In the genomic region with DNA sequence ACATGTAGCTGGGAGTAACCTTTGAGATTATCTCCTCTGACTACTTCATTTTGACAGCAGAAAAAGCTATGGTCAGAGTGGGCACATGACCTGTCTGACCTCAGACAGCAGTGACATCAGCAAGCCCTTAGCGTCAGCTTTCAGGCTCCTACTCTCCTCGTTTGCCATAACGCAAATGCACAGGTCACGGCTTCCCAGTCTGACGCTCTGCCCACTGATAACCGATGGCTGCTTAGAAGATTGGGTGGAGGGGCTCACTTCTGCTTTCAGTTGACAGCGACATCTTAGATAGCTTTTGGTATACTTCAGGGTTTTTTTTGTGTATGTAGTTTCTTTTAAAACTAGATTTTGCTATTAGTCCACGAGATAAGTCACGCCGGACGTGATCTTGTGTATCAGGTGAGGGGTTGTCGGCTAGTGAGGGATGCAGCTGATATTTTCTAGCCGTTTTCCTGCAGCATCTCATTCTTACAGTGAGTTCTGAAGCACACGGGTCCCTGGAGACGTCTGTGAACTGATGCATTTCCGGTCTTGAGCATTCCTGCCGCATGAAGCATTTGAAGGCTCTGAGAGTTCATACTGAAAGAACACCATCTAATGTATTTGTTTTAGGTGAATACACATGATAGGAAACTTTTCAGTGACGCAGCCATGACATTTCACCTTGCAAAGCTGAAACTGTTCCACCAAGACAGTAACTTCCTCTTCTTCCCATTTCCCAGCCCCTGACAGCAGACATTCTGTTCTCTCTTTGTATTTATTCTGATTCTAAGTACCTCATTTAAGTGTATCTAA, we compare ENCODE assay signal across 10 mouse cellular contexts. TPM values are rescaled to one million over a fixed set of nuclear protein-coding genes. Genes with fewer than 3 reads are reported as not detected.
DNase-seq lines count a peak whose midpoint lies in the region; ATAC-seq lines count a peak whose summit lies in the region.
"Had no signal": no experiment of that assay in that cellular context is flagged by ENCODE, and none has a peak within 500 bp of the region (broad histone marks: within the 10 kb centered on the region; RNA-seq: fewer than 3 reads in every experiment).

No protein-coding gene starts in this region.

- H3K4me1 ChIP-seq in heart, embryonic 11.5 days (ENCODE audit: control insufficient read depth, insufficient read depth, low read length): peaks cover 39% of the 10 kb centered on the region
- H3K4me1 ChIP-seq in intestine, embryonic 15.5 days (replicated peaks): peaks cover 15% of the 10 kb centered on the region
- H3K4me1 ChIP-seq in midbrain, embryonic 13.5 days (replicated peaks): peaks cover 44% of the 10 kb centered on the region

- no peaks in the 10 kb centered on the region for H3K9me3 ChIP-seq in heart, embryonic 11.5 days (replicated peaks; ENCODE audit: control insufficient read depth, low read length)
- H3K9me3 ChIP-seq in intestine, embryonic 15.5 days: no peaks in the 10 kb centered on the region
- H3K9me3 ChIP-seq in midbrain, embryonic 13.5 days: no peaks in the 10 kb centered on the region
- H3K9me3 ChIP-seq: midbrain, embryonic 12.5 days had no signal

- H3K27ac ChIP-seq in heart, embryonic 11.5 days (ENCODE audit: low read depth, low read length): no peak overlapping the region; the same call in 1 of the 2 replicates
- no peak overlapping the region for H3K27ac ChIP-seq in intestine, embryonic 15.5 days
- no peak overlapping the region for H3K27ac ChIP-seq in midbrain, embryonic 13.5 days
- H3K27ac ChIP-seq: midbrain, embryonic 12.5 days had no signal

- H3K36me3 ChIP-seq in heart, embryonic 11.5 days (ENCODE audit: control insufficient read depth, insufficient read depth, low read length): no peaks in the 10 kb centered on the region
- no peaks in the 10 kb centered on the region for H3K36me3 ChIP-seq in intestine, embryonic 15.5 days
- H3K36me3 ChIP-seq in midbrain, embryonic 13.5 days: no peaks in the 10 kb centered on the region
- H3K36me3 ChIP-seq: midbrain, embryonic 12.5 days had no signal

- WGBS in heart, embryonic 11.5 days (ENCODE audit: insufficient replicate concordance): 46% methylated on average over 18 of the region's 18 CpGs
- 72% methylated on average over 18 of the region's 18 CpGs for WGBS in intestine, embryonic 15.5 days
- 83% methylated on average over 18 of the region's 18 CpGs for WGBS in midbrain, embryonic 13.5 days

- peak overlapping the region; percentile 23 for H3K4me2 ChIP-seq in heart, embryonic 11.5 days
- no peak overlapping the region for H3K4me2 ChIP-seq in intestine, embryonic 15.5 days (replicated peaks)
- H3K4me2 ChIP-seq in midbrain, embryonic 13.5 days (replicated peaks): no peak overlapping the region
- H3K4me2 ChIP-seq: midbrain, embryonic 12.5 days had no signal

- H3K9ac ChIP-seq in heart, embryonic 11.5 days (ENCODE audit: low read depth, low read length): no peak overlapping the region
- no peak overlapping the region for H3K9ac ChIP-seq in intestine, embryonic 15.5 days
- no peak overlapping the region for H3K9ac ChIP-seq in midbrain, embryonic 13.5 days (replicated peaks)
- H3K9ac ChIP-seq: midbrain, embryonic 12.5 days had no signal

- ATAC-seq in heart, embryonic 11.5 days (replicated peaks; ENCODE audit: insufficient number of reproducible peaks, low FRiP score, low TSS enrichment): no peak
- peak; percentile 72 for ATAC-seq in megakaryocyte, adult 5-6 weeks (ENCODE audit: poor library complexity, severe bottlenecking)
- no peak for ATAC-seq in intestine, embryonic 15.5 days
- no peak for ATAC-seq in midbrain, embryonic 13.5 days

- H3K27me3 ChIP-seq in heart, embryonic 11.5 days (ENCODE audit: control insufficient read depth, insufficient read depth, low read length): no peaks in the 10 kb centered on the region
- no peaks in the 10 kb centered on the region for H3K27me3 ChIP-seq in intestine, embryonic 15.5 days (replicated peaks)
- H3K27me3 ChIP-seq in midbrain, embryonic 13.5 days: no peaks in the 10 kb centered on the region
- H3K27me3 ChIP-seq: midbrain, embryonic 12.5 days had no signal

- no peak overlapping the region for H3K4me3 ChIP-seq in heart, embryonic 11.5 days (ENCODE audit: low read depth, low read length)
- no peak overlapping the region for H3K4me3 ChIP-seq in intestine, embryonic 15.5 days (replicated peaks)
- no peak overlapping the region for H3K4me3 ChIP-seq in midbrain, embryonic 13.5 days (replicated peaks)
- H3K4me3 ChIP-seq: erythroblast, embryonic 14.5 days; midbrain, embryonic 12.5 days had no signal

- DNase-seq in heart, adult 8-10 months (ENCODE audit: low spot score): no peak
- DNase-seq in 3T3-L1 (ENCODE audit: low read depth, low spot score) (peak; percentile 67), R1 (ENCODE audit: low read depth, low spot score) (peak; percentile 6)
- no peak for DNase-seq in thymus, postnatal 4 days

RNA-seq across cellular contexts. Expression of a gene that starts 44.4 kb away (rescaled TPM):
- polyA plus RNA-seq in heart, embryonic 11.5 days (2014; fragmentation: Nextera tagmentation; extraction: Ambion mirVana): 17.2 and 17.9 TPM in 2 replicates
- 10 to 100 TPM; 22.4 to 27.6 (median 24.2) TPM for total RNA-seq in heart, adult 8-10 months (2022)
- 19.5 and 21.3 TPM in 2 replicates for total RNA-seq in megakaryocyte, adult 5-6 weeks (2015)
- total RNA-seq in megakaryocyte, adult 5-6 weeks (2017): 28.9 and 36.3 TPM in 2 replicates
- polyA plus RNA-seq in intestine, embryonic 15.5 days (2015; fragmentation: Nextera tagmentation; extraction: Ambion mirVana): 21.3 and 23.4 TPM in 2 replicates
- 62.4 and 64.8 TPM in 2 replicates for polyA plus RNA-seq in midbrain, embryonic 13.5 days (2015; fragmentation: Nextera tagmentation; extraction: Ambion mirVana)

Comparison
In these comparisons a context has a peak if more than half of its experiments do, and no peak if none do; other contexts are left out.
1. DNase-seq: peak in 3T3-L1 (single experiment) and R1 (single experiment); none in heart, adult 8-10 months (single experiment) and thymus, postnatal 4 days (single experiment).